Mouse (Mus musculus) lung, postnatal 0 days (tissue): ENCODE measurements around the gene Trip11.

Experiments used
- CTCF ChIP-seq: IDR thresholded peaks from 2 replicates; pipeline ENCODE4 v1.5.1; 2016; ENCODE audit warnings: antibody characterized with exemption, mild to moderate bottlenecking
- EP300 ChIP-seq: IDR thresholded peaks from 2 replicates; pipeline ENCODE4 v1.6.1; 2016; ENCODE audit warnings: antibody characterized with exemption, mild to moderate bottlenecking, control low read depth

DNA sequence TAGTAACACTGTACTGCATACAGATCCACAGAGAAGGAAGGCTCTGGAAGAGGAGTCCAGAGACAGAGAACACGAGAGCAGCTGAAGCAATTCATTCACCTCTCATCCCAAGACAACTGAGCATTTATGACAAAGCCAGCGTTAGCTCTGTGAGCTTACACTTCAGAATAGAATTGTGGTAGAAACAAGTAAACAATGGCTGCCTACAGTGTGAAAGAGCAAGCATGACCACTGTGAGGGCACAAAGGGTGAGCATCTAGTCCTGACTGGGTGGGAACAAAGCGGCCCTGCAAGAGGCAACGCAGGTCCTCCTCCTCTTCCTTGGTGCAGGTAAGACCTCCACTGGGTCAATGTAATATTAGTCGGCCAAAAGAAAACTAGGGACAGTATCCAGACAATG, 22.0 kb downstream of the Trip11 start:
- no peak for TF ChIP-seq EP300
- no peak for TF ChIP-seq CTCF
